Mouse (Mus musculus) cerebellum, adult 18-20 months (tissue): ENCODE results near the gene Pde1a.

Experiments used
- DNase-seq, 2 experiments: peaks; one replicate each; pipeline ENCODE4 v3.0.0; 2021

Pde1a gene

GRCm38 (mm10) chr2:79797444-79797843 lies 331.8 kb downstream of the Pde1a start:
- DNase-seq: no peak

GRCm38 (mm10) chr2:79793186-79793585 lies 336.1 kb downstream of the Pde1a start:
- no peak for DNase-seq

GRCm38 (mm10) chr2:79786467-79786866 lies 342.8 kb downstream of the Pde1a start:
- no peak for DNase-seq

- no peak for DNase-seq
Observed at GRCm38 (mm10) chr2:79785541-79786134, 343.6 kb downstream of the Pde1a start.
